Mouse (Mus musculus) hindbrain, embryonic 11.5 days (tissue): ENCODE results near the gene Ccdc83. TPM values are rescaled to one million over a fixed set of nuclear protein-coding genes. Genes with fewer than 3 reads are reported as not detected.

ENCODE experiments used
- ATAC-seq: fragments of 200-750 bp; cut with Nextera tagmentation; 2 replicates; pipeline ENCODE4 v1.8.0; 2017; ENCODE audit warnings: mild to moderate bottlenecking, moderate TSS enrichment, moderate library complexity; ENCODE audit not compliant: low FRiP score
- DNase-seq: peaks from one replicate; pipeline ENCODE4 v3.0.0-alpha.2; 2015; ENCODE audit warnings: low spot score
- H3K27ac ChIP-seq: fragments of 300-500 bp; sonication (generic); 2 replicates; pipeline ENCODE4 v1.5.1; 2014; ENCODE audit warnings: mild to moderate bottlenecking, low read depth, low read length
- H3K27me3 ChIP-seq: fragments of 300-500 bp; sonication (generic); 2 replicates; pipeline ENCODE4 v1.6.1; 2014; ENCODE audit warnings: mild to moderate bottlenecking, low read length, moderate library complexity, mixed read lengths; ENCODE audit not compliant: control insufficient read depth, insufficient read depth
- H3K36me3 ChIP-seq: fragments of 300-500 bp; sonication (generic); 2 replicates; pipeline ENCODE4 v1.6.1; 2014; ENCODE audit warnings: mild to moderate bottlenecking, low read length, moderate library complexity, mixed read lengths; ENCODE audit not compliant: control insufficient read depth, insufficient read depth
- H3K4me1 ChIP-seq: fragments of 300-500 bp; sonication (generic); replicated peaks from 2 replicates; pipeline ENCODE4 v1.6.1; 2014; ENCODE audit warnings: low read length, mixed read lengths; ENCODE audit not compliant: control insufficient read depth, insufficient read depth
- H3K4me2 ChIP-seq: fragments of 300-500 bp; sonication (generic); replicated peaks from 2 replicates; pipeline ENCODE4 v1.6.1; 2014; ENCODE audit warnings: mild to moderate bottlenecking, low read depth, low read length
- H3K4me3 ChIP-seq: fragments of 300-500 bp; sonication (generic); 2 replicates; pipeline ENCODE4 v1.5.1; 2014; ENCODE audit warnings: low read depth, low read length
- H3K9ac ChIP-seq: fragments of 300-500 bp; sonication (generic); 2 replicates; pipeline ENCODE4 v1.6.1; 2014; ENCODE audit warnings: low read depth, low read length
- H3K9me3 ChIP-seq: fragments of 300-500 bp; sonication (generic); 2 replicates; pipeline ENCODE4 v1.6.1; 2016; ENCODE audit warnings: low read length; ENCODE audit not compliant: control insufficient read depth
- WGBS: fragments of 180-500 bp; shearing (Covaris S2); extraction: QIAGEN DNeasy Blood & Tissue Kit; methylation state at CpG from one replicate; pipeline ENCODE4 v1.1.7; 2014; 5-methylcytosine and 5-hydroxymethylcytosine counted together
- polyA plus RNA-seq: library from polyadenylated mRNA; unstranded; fragments of >200 nt; fragmentation: Nextera tagmentation; extraction: Ambion mirVana; gene quantifications from 2 replicates; pipeline ENCODE4 v1.2.1, GENCODE M21; 2014

The Ccdc83 gene
- polyA plus RNA-seq, 1 experiment from 2014 or later = not detected

DNA sequence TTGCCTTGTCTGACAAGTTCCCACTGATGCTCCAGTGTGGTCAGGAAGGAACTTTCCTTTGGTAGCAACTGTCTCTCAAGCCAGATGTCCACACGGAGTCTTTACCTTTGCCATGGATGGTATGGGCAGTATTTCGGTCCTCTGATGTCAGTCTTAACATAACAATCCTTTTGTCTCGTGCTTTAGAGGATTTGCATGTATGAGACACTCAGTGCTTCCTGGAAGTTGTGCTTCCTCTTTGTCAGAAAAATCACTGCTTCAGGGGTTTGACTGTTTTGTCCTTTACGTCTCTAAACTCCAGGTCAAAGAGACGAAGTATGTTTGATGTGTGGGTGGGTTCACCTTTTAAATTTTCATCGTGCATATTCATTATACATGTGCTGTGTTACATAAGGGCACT lies 26.3 kb upstream of the Ccdc83 start:
- no peak for ATAC-seq
- no peak overlapping the region for H3K9ac ChIP-seq
- no peaks in the 10 kb centered on the region for H3K27me3 ChIP-seq
- H3K36me3 ChIP-seq = no peaks in the 10 kb centered on the region
- H3K4me3 ChIP-seq = no peak overlapping the region
- no peak for DNase-seq
- no peak overlapping the region for H3K27ac ChIP-seq
- 83% methylated on average over 6 of the region's 6 CpGs for WGBS
- no peak overlapping the region for H3K4me2 ChIP-seq
- no peaks in the 10 kb centered on the region for H3K9me3 ChIP-seq
- H3K4me1 ChIP-seq = no peaks in the 10 kb centered on the region

GRCm38 (mm10) chr7:90284793-90285192 lies 19.2 kb upstream of the Ccdc83 start:
- no peaks in the 10 kb centered on the region for H3K36me3 ChIP-seq
- no peak overlapping the region for H3K4me3 ChIP-seq
- WGBS = 72% methylated on average over 7 of the region's 7 CpGs
- no peaks in the 10 kb centered on the region for H3K27me3 ChIP-seq
- DNase-seq (no peak), ATAC-seq (no peak)
- H3K27ac ChIP-seq = no peak overlapping the region
- H3K9me3 ChIP-seq = no peaks in the 10 kb centered on the region
- H3K4me2 ChIP-seq = no peak overlapping the region
- H3K9ac ChIP-seq = no peak overlapping the region
- no peaks in the 10 kb centered on the region for H3K4me1 ChIP-seq

DNA sequence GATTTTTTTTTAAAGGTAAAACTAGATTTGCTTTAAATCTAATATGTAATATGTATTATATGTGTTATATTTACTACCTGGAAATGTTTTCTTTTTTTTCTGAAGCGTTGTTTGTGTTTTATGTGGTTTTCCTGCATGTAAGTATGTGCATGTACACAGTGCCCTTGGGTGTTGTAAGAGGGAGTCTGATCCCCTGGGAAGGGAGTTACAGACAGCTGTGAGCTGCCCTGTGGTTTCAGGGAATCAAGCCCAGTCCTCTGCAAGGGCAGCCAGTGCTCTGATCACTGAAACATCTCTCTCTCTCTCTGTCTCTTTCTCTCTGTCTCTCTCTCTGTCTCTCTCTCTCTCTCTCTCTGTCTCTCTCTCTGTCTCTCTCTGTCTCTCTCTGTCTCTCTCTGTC lies 17.2 kb upstream of the Ccdc83 start:
- H3K4me1 ChIP-seq = no peaks in the 10 kb centered on the region
- no peak overlapping the region for H3K4me2 ChIP-seq
- no peaks in the 10 kb centered on the region for H3K9me3 ChIP-seq
- H3K4me3 ChIP-seq = no peak overlapping the region
- no peak overlapping the region for H3K27ac ChIP-seq
- H3K27me3 ChIP-seq = no peaks in the 10 kb centered on the region
- 80% methylated on average over 1 of the region's 1 CpGs for WGBS
- ATAC-seq (no peak), DNase-seq (no peak)
- H3K9ac ChIP-seq = no peak overlapping the region
- no peaks in the 10 kb centered on the region for H3K36me3 ChIP-seq

DNA sequence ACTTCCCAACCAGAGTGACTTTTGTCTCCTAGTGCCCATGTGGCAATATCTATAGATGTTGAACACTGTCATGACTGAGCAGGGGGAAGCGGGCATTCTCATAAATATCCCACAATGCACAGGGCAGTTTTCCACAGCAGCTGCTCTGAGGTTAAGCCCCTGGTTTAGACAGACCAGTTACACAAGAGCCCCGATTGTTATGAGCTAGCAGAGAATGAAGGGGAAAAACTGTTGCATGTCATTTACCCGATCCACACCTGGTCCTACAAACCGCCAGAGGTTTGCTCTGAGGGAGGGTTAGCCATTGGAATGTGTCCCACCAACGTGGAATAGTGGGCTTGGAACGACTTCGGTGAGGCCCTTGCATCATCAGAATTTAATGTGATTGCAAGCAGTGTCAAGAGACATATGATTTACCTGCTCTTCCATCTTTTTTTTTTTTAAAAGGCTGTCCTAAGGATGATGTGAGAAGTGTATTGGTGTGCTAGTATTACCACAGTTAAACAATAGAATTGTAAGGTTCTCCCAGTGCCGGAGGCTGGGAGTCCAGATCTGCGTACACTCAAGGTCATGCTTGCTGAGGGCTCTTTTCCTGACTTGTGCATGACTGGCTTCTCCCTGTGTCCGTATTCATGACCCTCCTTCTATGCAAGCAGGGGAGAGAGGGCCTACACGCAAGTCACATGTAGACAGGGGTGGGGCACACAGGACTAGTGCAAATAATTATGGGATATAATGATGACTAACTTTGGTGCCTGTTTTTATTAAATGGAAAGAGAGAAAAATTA lies 16.4 kb upstream of the Ccdc83 start:
- no peak overlapping the region for H3K4me3 ChIP-seq
- H3K36me3 ChIP-seq = no peaks in the 10 kb centered on the region
- no peak overlapping the region for H3K27ac ChIP-seq
- DNase-seq (no peak), ATAC-seq (no peak)
- H3K4me2 ChIP-seq = no peak overlapping the region
- H3K4me1 ChIP-seq = no peaks in the 10 kb centered on the region
- no peak overlapping the region for H3K9ac ChIP-seq
- 85% methylated on average over 11 of the region's 11 CpGs for WGBS
- H3K9me3 ChIP-seq = no peaks in the 10 kb centered on the region
- no peaks in the 10 kb centered on the region for H3K27me3 ChIP-seq

DNA sequence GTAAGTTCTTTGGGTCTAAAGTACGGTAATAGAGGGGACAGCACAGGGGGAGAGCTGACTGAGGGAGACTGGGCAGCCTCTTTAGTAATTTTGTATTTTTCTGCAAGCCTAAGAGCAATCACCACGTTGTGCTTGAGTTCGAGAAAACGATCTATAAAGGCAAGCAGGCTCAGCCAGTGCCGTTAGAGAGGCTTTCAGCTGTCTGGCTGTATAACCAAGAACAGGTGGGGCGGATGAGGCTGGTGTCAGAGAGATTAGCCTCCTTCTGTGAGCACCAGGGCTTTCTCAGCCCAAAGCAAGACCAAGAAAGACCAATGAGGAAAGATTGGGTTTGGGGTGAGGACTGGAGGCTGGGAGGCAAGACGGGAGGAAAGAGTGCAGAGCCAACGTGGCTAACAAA lies 15.3 kb upstream of the Ccdc83 start:
- 66% methylated on average over 8 of the region's 8 CpGs for WGBS
- Histone ChIP-seq H3K36me3 (no peaks in the 10 kb centered on the region), H3K9ac (no peak overlapping the region), H3K4me1 (no peaks in the 10 kb centered on the region), H3K4me2 (no peak overlapping the region), H3K27me3 (no peaks in the 10 kb centered on the region), H3K27ac (no peak overlapping the region), H3K4me3 (no peak overlapping the region), H3K9me3 (no peaks in the 10 kb centered on the region)
- no peak for DNase-seq
- no peak for ATAC-seq

DNA sequence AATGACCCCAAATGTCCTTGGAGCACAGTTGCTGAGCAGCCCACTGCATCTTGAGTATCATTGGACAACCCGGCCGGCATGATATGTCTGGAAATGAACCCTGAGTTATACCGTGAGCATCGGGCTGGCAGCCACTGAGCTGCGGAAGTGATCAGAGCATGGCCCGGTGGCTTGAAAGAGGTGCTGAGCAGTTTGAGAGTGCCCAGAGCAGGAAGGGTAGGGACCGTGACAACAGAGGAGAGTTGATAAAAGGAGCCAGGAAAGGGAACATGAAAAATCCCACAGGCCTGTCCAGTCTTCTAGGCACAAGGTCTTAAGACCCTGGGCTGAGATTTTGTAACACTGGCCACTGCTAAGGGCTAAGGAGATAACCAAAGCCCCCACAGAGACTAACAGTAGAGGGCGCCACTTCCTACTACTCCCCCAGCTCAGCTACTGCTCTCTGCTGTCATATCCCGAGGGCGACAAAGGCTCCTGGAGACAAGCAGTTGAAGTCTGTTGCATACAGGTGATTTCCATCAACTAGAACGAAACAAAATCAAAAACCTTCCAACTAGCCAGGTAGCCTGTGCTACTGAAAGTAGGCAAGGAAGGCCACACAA lies 14.8 kb upstream of the Ccdc83 start:
- Histone ChIP-seq H3K36me3 (no peaks in the 10 kb centered on the region), H3K9me3 (no peaks in the 10 kb centered on the region), H3K4me3 (no peak overlapping the region), H3K27me3 (no peaks in the 10 kb centered on the region), H3K9ac (no peak overlapping the region), H3K27ac (no peak overlapping the region), H3K4me2 (no peak overlapping the region), H3K4me1 (no peaks in the 10 kb centered on the region)
- 66% methylated on average over 11 of the region's 11 CpGs for WGBS
- peak; percentile 40 for DNase-seq
- no peak for ATAC-seq

GRCm38 (mm10) chr7:90279136-90279535 lies 13.6 kb upstream of the Ccdc83 start:
- Histone ChIP-seq H3K4me3 (no peak overlapping the region), H3K36me3 (no peaks in the 10 kb centered on the region), H3K27ac (no peak overlapping the region), H3K4me1 (no peaks in the 10 kb centered on the region), H3K27me3 (no peaks in the 10 kb centered on the region), H3K9ac (no peak overlapping the region), H3K9me3 (no peaks in the 10 kb centered on the region), H3K4me2 (no peak overlapping the region)
- no peak for DNase-seq
- WGBS = 86% methylated on average over 4 of the region's 4 CpGs
- no peak for ATAC-seq

- ATAC-seq (no peak), DNase-seq (no peak)
- H3K9me3 ChIP-seq = no peaks in the 10 kb centered on the region
- no peak overlapping the region for H3K27ac ChIP-seq
- 83% methylated on average over 4 of the region's 4 CpGs for WGBS
- no peak overlapping the region for H3K4me2 ChIP-seq
- H3K4me3 ChIP-seq = no peak overlapping the region
- H3K9ac ChIP-seq = no peak overlapping the region
- H3K27me3 ChIP-seq = no peaks in the 10 kb centered on the region
- H3K36me3 ChIP-seq = no peaks in the 10 kb centered on the region
- no peaks in the 10 kb centered on the region for H3K4me1 ChIP-seq
These were observed 12.2 kb upstream of the Ccdc83 start for GRCm38 (mm10) chr7:90277769-90278168.

- Histone ChIP-seq H3K9ac (no peak overlapping the region), H3K36me3 (no peaks in the 10 kb centered on the region), H3K4me2 (no peak overlapping the region), H3K9me3 (no peaks in the 10 kb centered on the region), H3K27ac (no peak overlapping the region), H3K27me3 (no peaks in the 10 kb centered on the region), H3K4me1 (no peaks in the 10 kb centered on the region), H3K4me3 (no peak overlapping the region)
- ATAC-seq (no peak), DNase-seq (no peak)
- WGBS = 75% methylated on average over 3 of the region's 3 CpGs
These were observed 11.7 kb upstream of the Ccdc83 start for GRCm38 (mm10) chr7:90277246-90277645.
